Mouse (Mus musculus) liver, embryonic 14.5 days (tissue): ENCODE measurements around the gene Cenpe. TPM values are rescaled to one million over a fixed set of nuclear protein-coding genes. Genes with fewer than 3 reads are reported as not detected.
A peak's percentile ranks its signal among the peaks of the same experiment; 100 is the strongest.

Experiments used
- ATAC-seq: fragments of 200-750 bp; cut with Nextera tagmentation; 2 replicates; pipeline ENCODE4 v1.8.0; 2017; ENCODE audit warnings: moderate number of reproducible peaks, mild to moderate bottlenecking, moderate library complexity; ENCODE audit not compliant: insufficient read depth
- DNase-seq, 3 experiments: peaks; one replicate each; pipeline ENCODE4 v3.0.0-alpha.2; 2012 to 2013; ENCODE audit warnings: low read depth in 3 of 3, low spot score in 3 of 3
- H3K27ac ChIP-seq: fragments of 300-500 bp; sonication (generic); 2 replicates; pipeline ENCODE4 v1.5.1; 2014; ENCODE audit warnings: moderate library complexity, mild to moderate bottlenecking, control low read depth, inconsistent platforms
- H3K27me3 ChIP-seq: fragments of 300-500 bp; sonication (generic); 2 replicates; pipeline ENCODE4 v1.6.1; 2014; ENCODE audit warnings: mild to moderate bottlenecking, low read length, moderate library complexity; ENCODE audit not compliant: control insufficient read depth, insufficient read depth
- H3K36me3 ChIP-seq: fragments of 300-500 bp; sonication (generic); replicated peaks from 2 replicates; pipeline ENCODE4 v1.6.1; 2014; ENCODE audit warnings: low read depth; ENCODE audit not compliant: control insufficient read depth, insufficient read depth
- H3K4me1 ChIP-seq, 2 experiments: fragments of 200-500 bp in 1 of 2; fragments of 300-500 bp in 1 of 2; sonication (generic) in 1 of 2; replicated peaks; 2 replicates each; pipeline ENCODE4 v1.6.1; 2012 to 2014; ENCODE audit warnings: antibody characterized with exemption in 1 of 2, inconsistent platforms in 1 of 2, low read length in 1 of 2; ENCODE audit not compliant: control insufficient read depth in 2 of 2, insufficient read depth in 2 of 2
- H3K4me2 ChIP-seq: fragments of 300-500 bp; sonication (generic); 2 replicates; pipeline ENCODE4 v1.6.1; 2014; ENCODE audit warnings: low read depth, mild to moderate bottlenecking, control low read depth, moderate library complexity
- H3K4me3 ChIP-seq, 2 experiments: fragments of 200-500 bp in 1 of 2; fragments of 300-500 bp in 1 of 2; sonication (generic) in 1 of 2; 2 replicates each; pipeline ENCODE4 v1.5.1; 2012 to 2014; ENCODE audit warnings: low read depth in 2 of 2, low read length in 2 of 2, mild to moderate bottlenecking in 2 of 2, control low read depth in 1 of 2, inconsistent platforms in 1 of 2, moderate library complexity in 1 of 2; ENCODE audit not compliant: insufficient read depth in 1 of 2
- H3K9ac ChIP-seq: fragments of 300-500 bp; sonication (generic); replicated peaks from 2 replicates; pipeline ENCODE4 v1.6.1; 2014; ENCODE audit warnings: mild to moderate bottlenecking, control low read depth, moderate library complexity
- H3K9me3 ChIP-seq: fragments of 300-500 bp; sonication (generic); 2 replicates; pipeline ENCODE4 v1.6.1; 2016; ENCODE audit warnings: low read length, mixed read lengths; ENCODE audit not compliant: control insufficient read depth
- CTCF ChIP-seq: IDR thresholded peaks from 2 replicates; pipeline ENCODE4 v1.5.1; 2016; ENCODE audit warnings: antibody characterized with exemption, low read depth, control low read depth
- EP300 ChIP-seq: IDR thresholded peaks from 2 replicates; pipeline ENCODE4 v1.6.1; 2016; ENCODE audit warnings: antibody characterized with exemption, low read depth
- WGBS: fragments of 180-500 bp; shearing (Covaris S2); extraction: QIAGEN DNeasy Blood & Tissue Kit; methylation state at CpG from one replicate; pipeline ENCODE4 v1.1.7; 2014; ENCODE audit not compliant: insufficient replicate concordance; 5-methylcytosine and 5-hydroxymethylcytosine counted together
- polyA plus RNA-seq, 2 experiments: library from polyadenylated mRNA; depleted of rRNA in 1 of 2; stranded (reverse) in 1 of 2; unstranded in 1 of 2; fragments of >200 nt; fragmentation: Nextera tagmentation in 1 of 2; extraction: Ambion mirVana in 1 of 2; gene quantifications; 2 replicates each; pipeline versions ENCODE4 v1.2.1 to v1.2.3; 2012 to 2014

The Cenpe gene
- polyA plus RNA-seq, 2 experiments, result 22.0 to 24.2 TPM

- Histone ChIP-seq H3K4me2 (no peak overlapping the region), H3K4me1 (no peaks in the 10 kb centered on the region), H3K4me3 (no peak overlapping the region), H3K36me3 (peaks cover 89% of the 10 kb centered on the region), H3K27me3 (no peaks in the 10 kb centered on the region), H3K9me3 (no peaks in the 10 kb centered on the region), H3K9ac (no peak overlapping the region), H3K27ac (no peak overlapping the region)
- TF ChIP-seq CTCF (peak; percentile 35; the same call in 1 of the 2 replicates), EP300 (no peak)
- ATAC-seq (no peak), DNase-seq (no peak)
These were observed 33.4 kb downstream of the Cenpe start for GRCm38 (mm10) chr3:135245733-135246132.

- no peak overlapping the region for H3K27ac ChIP-seq
- WGBS, result 92% methylated on average over 6 of the region's 6 CpGs
- no peak overlapping the region for H3K4me2 ChIP-seq
- TF ChIP-seq CTCF (no peak), EP300 (no peak)
- H3K4me3 ChIP-seq, result no peak overlapping the region
- H3K4me1 ChIP-seq, result no peaks in the 10 kb centered on the region
- H3K36me3 ChIP-seq, result peaks cover 91% of the 10 kb centered on the region
- H3K27me3 ChIP-seq, result no peaks in the 10 kb centered on the region
- DNase-seq, result no peak
- H3K9ac ChIP-seq, result no peak overlapping the region
- no peaks in the 10 kb centered on the region for H3K9me3 ChIP-seq
- ATAC-seq, result no peak
These were observed 34.5 kb downstream of the Cenpe start for GRCm38 (mm10) chr3:135246828-135247227.

- peaks cover 81% of the 10 kb centered on the region for H3K36me3 ChIP-seq
- H3K4me2 ChIP-seq, result no peak overlapping the region
- H3K9me3 ChIP-seq, result no peaks in the 10 kb centered on the region
- DNase-seq (no peak), ATAC-seq (peak; percentile 77)
- H3K4me3 ChIP-seq, result no peak overlapping the region
- no peaks in the 10 kb centered on the region for H3K27me3 ChIP-seq
- H3K4me1 ChIP-seq, result no peaks in the 10 kb centered on the region
- H3K9ac ChIP-seq, result no peak overlapping the region
- TF ChIP-seq EP300 (no peak), CTCF (no peak)
- WGBS, result 80% methylated on average over 6 of the region's 6 CpGs
- no peak overlapping the region for H3K27ac ChIP-seq
These were observed 36.8 kb downstream of the Cenpe start for GRCm38 (mm10) chr3:135249104-135249503.

- WGBS, result 86% methylated on average over 6 of the region's 6 CpGs
- no peak overlapping the region for H3K4me3 ChIP-seq
- DNase-seq (no peak), ATAC-seq (no peak)
- H3K9me3 ChIP-seq, result no peaks in the 10 kb centered on the region
- H3K4me1 ChIP-seq, result no peaks in the 10 kb centered on the region
- H3K36me3 ChIP-seq, result peaks cover 81% of the 10 kb centered on the region
- no peaks in the 10 kb centered on the region for H3K27me3 ChIP-seq
- H3K9ac ChIP-seq, result no peak overlapping the region
- TF ChIP-seq EP300, result no peak
- no peak for TF ChIP-seq CTCF
- H3K4me2 ChIP-seq, result no peak overlapping the region
- no peak overlapping the region for H3K27ac ChIP-seq
These were observed 39.5 kb downstream of the Cenpe start for GRCm38 (mm10) chr3:135251825-135252224.

- TF ChIP-seq CTCF (no peak), EP300 (no peak)
- no peak overlapping the region for H3K4me3 ChIP-seq
- no peak for ATAC-seq
- no peak overlapping the region for H3K4me2 ChIP-seq
- no peaks in the 10 kb centered on the region for H3K4me1 ChIP-seq
- H3K9ac ChIP-seq, result no peak overlapping the region
- H3K27me3 ChIP-seq, result no peaks in the 10 kb centered on the region
- no peak overlapping the region for H3K27ac ChIP-seq
- H3K9me3 ChIP-seq, result no peaks in the 10 kb centered on the region
- DNase-seq, result no peak
- peaks cover 82% of the 10 kb centered on the region for H3K36me3 ChIP-seq
These were observed 42.4 kb downstream of the Cenpe start for GRCm38 (mm10) chr3:135254784-135255183.
